Mouse (Mus musculus) heart, adult 11 months (tissue): ENCODE measurements at regions not wholly inside any gene's neighbourhood (a gene's known extent, or its start where the extent isn't known, plus 50 kb on each side); places are given as distances from the start of the nearest gene placed in this dataset.

Experiments
- DNase-seq: peaks from one replicate; pipeline ENCODE4 v3.0.0; 2022

- DNase-seq: no peak
Observed at GRCm38 (mm10) chr12:63805458-63805857, 669.0 kb downstream of the Fscb start.

GRCm38 (mm10) chr12:63804008-63804407 is 670.5 kb downstream of the Fscb start:
- no peak for DNase-seq

- DNase-seq: no peak
Observed at GRCm38 (mm10) chr12:63791667-63792066, 682.8 kb downstream of the Fscb start.

- DNase-seq: no peak
Observed at GRCm38 (mm10) chr12:63777874-63778273, 696.6 kb downstream of the Fscb start.

GRCm38 (mm10) chr12:63761073-63761472 is 713.4 kb downstream of the Fscb start:
- DNase-seq: peak; percentile 54
